Mouse (Mus musculus) CH12.LX (cell line): ENCODE data around the gene Rabgap1l.

Experiments used
- CTCF ChIP-seq, 2 experiments: IDR thresholded peaks in 1 of 2; conservative IDR thresholded peaks in 1 of 2; 2 replicates each; pipeline ENCODE4 v1.5.1; 2011 to 2012; ENCODE audit warnings: low read depth in 2 of 2, low read length in 2 of 2, improper control_type of control experiment in 1 of 2, inconsistent platforms in 1 of 2, mild to moderate bottlenecking in 1 of 2, moderate library complexity in 1 of 2
- ELF1 ChIP-seq: IDR thresholded peaks from 2 replicates; pipeline ENCODE4 v1.6.1; 2014; ENCODE audit warnings: low read depth, mild to moderate bottlenecking, inconsistent platforms, low read length, improper control_type of control experiment
- POLR2A ChIP-seq: IDR thresholded peaks from 2 replicates; pipeline ENCODE4 v1.6.1; 2011; ENCODE audit warnings: low read depth, mild to moderate bottlenecking, improper control_type of control experiment, low read length
- ZNF384 ChIP-seq: IDR thresholded peaks from 2 replicates; pipeline ENCODE4 v1.6.1; 2012; ENCODE audit warnings: low read depth, low read length, improper control_type of control experiment, inconsistent platforms

DNA sequence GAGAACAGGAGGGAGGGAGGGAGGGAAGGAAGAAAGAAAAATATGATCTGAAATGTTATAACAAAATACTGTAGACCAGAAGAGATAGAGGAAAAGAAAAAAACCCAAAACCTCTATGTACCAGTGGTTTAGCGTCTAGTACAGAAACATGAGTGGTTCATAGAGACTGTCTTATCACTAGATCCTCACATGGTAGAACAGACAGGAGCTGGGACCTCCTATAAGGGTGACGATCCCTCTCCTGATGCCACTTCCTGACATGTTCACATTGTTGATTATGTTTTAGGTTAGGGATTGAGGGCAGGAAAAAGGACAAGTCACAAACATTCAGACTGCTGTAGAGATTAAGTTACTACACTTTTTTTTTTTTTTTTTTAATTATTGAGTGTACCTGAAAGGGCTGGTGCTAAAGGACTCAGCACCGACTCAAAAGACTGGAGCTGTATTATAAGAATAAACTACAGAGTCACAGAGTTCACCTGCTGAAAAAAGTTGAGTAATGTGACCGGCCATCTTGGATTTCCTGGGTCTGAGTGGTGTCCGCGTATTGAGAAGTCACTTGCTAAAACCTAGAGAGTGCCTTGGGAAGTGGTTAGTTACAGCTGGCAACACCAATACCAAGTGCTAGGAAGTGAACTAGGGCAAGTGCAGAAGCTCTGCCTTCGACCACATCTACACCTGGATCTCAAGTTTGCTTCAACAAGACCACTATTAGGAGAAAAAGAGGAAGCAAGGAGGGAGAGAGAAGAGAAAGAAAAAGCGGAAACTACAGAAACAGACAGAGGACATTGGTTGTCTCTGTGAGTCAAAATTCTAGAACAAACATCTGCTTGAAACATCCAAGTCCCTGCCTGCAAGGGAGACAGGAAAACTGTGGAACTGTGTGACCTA lies 37.8 kb upstream of the Rabgap1l start:
- TF ChIP-seq POLR2A, result peak; percentile 43; the same call in 1 of the 2 replicates
- TF ChIP-seq ELF1, result peak; percentile 51; the same call in 1 of the 2 replicates
- no peak for TF ChIP-seq CTCF (conservative IDR thresholded peaks at IDR 0.05 in 1 of 2, IDR thresholded peaks at IDR 0.05 in 1 of 2; ENCODE audit: low read depth in 2 of 2, low read length in 2 of 2)
- peak; percentile 47 for TF ChIP-seq ZNF384
